Mouse (Mus musculus) midbrain, embryonic 13.5 days (tissue): Measurements from ENCODE around the gene Erfe. TPM values are rescaled to one million over a fixed set of nuclear protein-coding genes. Genes with fewer than 3 reads are reported as not detected.

Source experiments
- ATAC-seq: fragments of 200-750 bp; cut with Nextera tagmentation; 2 replicates; pipeline ENCODE4 v1.8.0; 2017; ENCODE audit warnings: mild to moderate bottlenecking, moderate TSS enrichment, moderate library complexity
- H3K27ac ChIP-seq: fragments of 300-500 bp; sonication (generic); 2 replicates; pipeline ENCODE4 v1.5.1; 2015; ENCODE audit warnings: inconsistent platforms, mild to moderate bottlenecking, moderate library complexity
- H3K27me3 ChIP-seq: fragments of 300-500 bp; sonication (generic); 2 replicates; pipeline ENCODE4 v1.6.1; 2015; ENCODE audit warnings: mild to moderate bottlenecking, inconsistent platforms
- H3K36me3 ChIP-seq: fragments of 300-500 bp; sonication (generic); 2 replicates; pipeline ENCODE4 v1.6.1; 2015; ENCODE audit warnings: mild to moderate bottlenecking, inconsistent platforms
- H3K4me1 ChIP-seq: fragments of 300-500 bp; sonication (generic); replicated peaks from 2 replicates; pipeline ENCODE4 v1.6.1; 2015; ENCODE audit warnings: inconsistent platforms
- H3K4me2 ChIP-seq: fragments of 300-500 bp; sonication (generic); replicated peaks from 2 replicates; pipeline ENCODE4 v1.6.1; 2015; ENCODE audit warnings: moderate library complexity, mild to moderate bottlenecking, inconsistent platforms
- H3K4me3 ChIP-seq: fragments of 300-500 bp; sonication (generic); replicated peaks from 2 replicates; pipeline ENCODE4 v1.5.1; 2015; ENCODE audit warnings: mild to moderate bottlenecking, inconsistent platforms
- H3K9ac ChIP-seq: fragments of 300-500 bp; sonication (generic); replicated peaks from 2 replicates; pipeline ENCODE4 v1.6.1; 2015; ENCODE audit warnings: mild to moderate bottlenecking, inconsistent platforms
- H3K9me3 ChIP-seq: fragments of 300-500 bp; sonication (generic); 2 replicates; pipeline ENCODE4 v1.6.1; 2016; ENCODE audit warnings: mild to moderate bottlenecking, inconsistent platforms
- WGBS: fragments of 180-500 bp; shearing (Covaris S2); methylation state at CpG from one replicate; pipeline ENCODE4 v1.1.7; 2015; 5-methylcytosine and 5-hydroxymethylcytosine counted together
- polyA plus RNA-seq: library from polyadenylated mRNA; unstranded; fragments of >200 nt; fragmentation: Nextera tagmentation; extraction: Ambion mirVana; gene quantifications from 2 replicates; pipeline ENCODE4 v1.2.1, GENCODE M21; 2015

The Erfe gene
- polyA plus RNA-seq, 1 experiment from 2014 or later: 0.55 TPM

GRCm38 (mm10) chr1:91350841-91351240, 15.4 kb upstream of the Erfe start, which contains the start of gene Klhl30:
Gene Klhl30, plus strand, starts transcription at chr1:91351016.
- Histone ChIP-seq H3K4me3 (no peak within 1 kb of the TSS), H3K4me1 (no peaks in the 10 kb centered on the region), H3K9ac (no peak within 1 kb of the TSS), H3K9me3 (no peaks in the 10 kb centered on the region), H3K36me3 (no peaks in the 10 kb centered on the region), H3K4me2 (no peak within 1 kb of the TSS), H3K27me3 (peaks cover 10% of the 10 kb centered on the region), H3K27ac (no peak within 1 kb of the TSS; the same call in 1 of the 2 replicates)
- WGBS: 59% methylated on average over 4 of the region's 4 CpGs
- ATAC-seq: no peak

DNA sequence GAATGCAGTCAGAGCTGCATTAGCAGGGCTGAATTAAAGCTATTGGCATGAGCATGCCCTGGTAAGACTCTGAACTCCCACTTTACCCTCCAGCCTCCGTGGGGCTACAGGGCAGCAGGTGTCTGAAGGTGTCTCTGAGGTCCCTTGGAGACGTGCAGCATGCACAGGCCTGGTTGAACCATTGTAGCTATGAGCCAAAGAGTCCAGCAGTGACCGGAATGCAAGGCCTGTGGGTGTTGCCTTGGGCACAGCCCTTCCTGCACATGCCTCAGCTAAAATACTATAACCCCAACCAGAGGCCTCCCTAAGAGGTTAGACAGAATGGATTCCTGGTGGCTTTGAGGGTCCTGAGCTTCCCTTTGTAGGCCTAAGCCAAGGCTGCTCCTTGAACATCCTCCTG, 15.0 kb upstream of the Erfe start:
- Histone ChIP-seq H3K9ac (no peak overlapping the region), H3K4me1 (no peaks in the 10 kb centered on the region), H3K27me3 (peaks cover 6% of the 10 kb centered on the region), H3K36me3 (no peaks in the 10 kb centered on the region), H3K9me3 (no peaks in the 10 kb centered on the region), H3K4me3 (no peak overlapping the region), H3K27ac (no peak overlapping the region; the same call in 1 of the 2 replicates), H3K4me2 (no peak overlapping the region)
- no peak for ATAC-seq
- 77% methylated on average over 3 of the region's 3 CpGs for WGBS

DNA sequence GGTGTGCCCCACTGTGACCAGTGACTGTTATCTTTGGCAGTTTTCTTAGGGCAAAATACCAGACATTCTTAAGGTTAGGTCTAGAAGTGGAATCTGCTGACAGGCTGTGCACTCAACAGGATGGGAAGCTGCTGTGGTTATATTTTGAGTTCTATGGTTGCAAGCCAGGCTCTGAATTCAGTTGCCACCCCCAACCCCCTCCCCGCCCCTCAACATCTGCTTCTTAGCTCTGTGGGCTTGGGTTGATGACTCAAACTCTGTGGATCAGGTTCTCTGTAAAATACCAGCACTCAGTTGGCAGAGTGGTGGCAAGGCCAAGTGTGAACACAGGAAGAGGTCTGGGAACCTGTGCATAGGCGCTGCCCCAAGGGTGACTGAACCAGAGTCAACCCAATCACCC, 14.0 kb upstream of the Erfe start:
- 91% methylated on average over 2 of the region's 2 CpGs for WGBS

GRCm38 (mm10) chr1:91356105-91356504, 10.1 kb upstream of the Erfe start:
- no peak for ATAC-seq
- no peaks in the 10 kb centered on the region for H3K9me3 ChIP-seq
- H3K4me1 ChIP-seq: no peaks in the 10 kb centered on the region
- no peak overlapping the region for H3K4me2 ChIP-seq
- no peak overlapping the region for H3K27ac ChIP-seq
- WGBS: 88% methylated on average over 11 of the region's 11 CpGs
- H3K36me3 ChIP-seq: no peaks in the 10 kb centered on the region
- H3K9ac ChIP-seq: no peak overlapping the region
- no peaks in the 10 kb centered on the region for H3K27me3 ChIP-seq
- no peak overlapping the region for H3K4me3 ChIP-seq

More for the DNA sequence above, 14.0 kb upstream of the Erfe start:
- H3K4me3 ChIP-seq: no peak overlapping the region
- no peak overlapping the region for H3K27ac ChIP-seq
- no peak for ATAC-seq
- H3K9me3 ChIP-seq: no peaks in the 10 kb centered on the region
- H3K36me3 ChIP-seq: no peaks in the 10 kb centered on the region
- no peak overlapping the region for H3K9ac ChIP-seq
- no peaks in the 10 kb centered on the region for H3K27me3 ChIP-seq
- H3K4me2 ChIP-seq: no peak overlapping the region
- H3K4me1 ChIP-seq: no peaks in the 10 kb centered on the region

- no peak for ATAC-seq
- WGBS: 80% methylated on average over 5 of the region's 5 CpGs
- H3K4me2 ChIP-seq: no peak overlapping the region
- peaks cover 22% of the 10 kb centered on the region for H3K27me3 ChIP-seq
- no peak overlapping the region for H3K4me3 ChIP-seq
- no peak overlapping the region for H3K9ac ChIP-seq
- H3K4me1 ChIP-seq: peaks cover 9% of the 10 kb centered on the region
- H3K36me3 ChIP-seq: no peaks in the 10 kb centered on the region
- 0 out of 2 replicates have a peak, but pooled peaks cover 8% of the 10 kb centered on the region for H3K9me3 ChIP-seq
- no peak overlapping the region for H3K27ac ChIP-seq
Observed at GRCm38 (mm10) chr1:91362113-91362512, 4.1 kb upstream of the Erfe start.

- no peak for ATAC-seq
- H3K27me3 ChIP-seq: peaks cover 33% of the 10 kb centered on the region
- peaks cover 8% of the 10 kb centered on the region for H3K36me3 ChIP-seq
- H3K4me2 ChIP-seq: no peak overlapping the region
- WGBS: 93% methylated on average over 16 of the region's 16 CpGs
- H3K4me3 ChIP-seq: no peak overlapping the region
- 0 out of 2 replicates have a peak, but pooled peaks cover 8% of the 10 kb centered on the region for H3K9me3 ChIP-seq
- H3K9ac ChIP-seq: no peak overlapping the region
- H3K4me1 ChIP-seq: peaks cover 9% of the 10 kb centered on the region
- no peak overlapping the region for H3K27ac ChIP-seq
Observed at GRCm38 (mm10) chr1:91364822-91365644, 1.2 kb upstream of the Erfe start.

DNA sequence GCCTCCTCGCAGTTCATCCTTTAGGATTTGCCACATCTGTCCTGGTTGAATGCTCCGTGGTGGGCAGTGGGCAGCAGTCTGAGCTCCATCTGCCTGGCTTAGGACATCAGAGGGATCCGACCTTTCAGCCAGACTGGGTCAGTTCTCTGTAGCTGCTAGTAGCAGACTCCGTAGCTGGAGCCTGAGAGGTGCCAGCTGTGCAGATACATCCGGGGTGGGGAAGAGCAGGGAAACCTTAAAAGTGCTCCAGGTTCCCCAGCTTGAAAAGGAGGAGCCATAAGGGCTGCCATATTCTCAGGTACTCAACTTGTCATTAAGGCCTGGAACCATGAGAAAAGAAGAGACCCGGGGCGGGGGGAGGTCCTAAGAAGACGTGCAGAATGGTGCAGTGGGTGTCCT, 415 bp upstream of the Erfe start:
- WGBS: 27% methylated on average over 8 of the region's 8 CpGs
- Histone ChIP-seq H3K4me3 (peak overlapping the region; percentile 41), H3K27ac (no peak overlapping the region), H3K9me3 (0 out of 2 replicates have a peak, but pooled peaks cover 8% of the 10 kb centered on the region), H3K36me3 (peaks cover 16% of the 10 kb centered on the region), H3K9ac (peak overlapping the region; percentile 62; the same call in 1 of the 2 replicates), H3K4me2 (peak overlapping the region; percentile 66), H3K27me3 (peaks cover 33% of the 10 kb centered on the region), H3K4me1 (peaks cover 9% of the 10 kb centered on the region)
- peak; percentile 7; the same call in 1 of the 2 replicates for ATAC-seq

DNA sequence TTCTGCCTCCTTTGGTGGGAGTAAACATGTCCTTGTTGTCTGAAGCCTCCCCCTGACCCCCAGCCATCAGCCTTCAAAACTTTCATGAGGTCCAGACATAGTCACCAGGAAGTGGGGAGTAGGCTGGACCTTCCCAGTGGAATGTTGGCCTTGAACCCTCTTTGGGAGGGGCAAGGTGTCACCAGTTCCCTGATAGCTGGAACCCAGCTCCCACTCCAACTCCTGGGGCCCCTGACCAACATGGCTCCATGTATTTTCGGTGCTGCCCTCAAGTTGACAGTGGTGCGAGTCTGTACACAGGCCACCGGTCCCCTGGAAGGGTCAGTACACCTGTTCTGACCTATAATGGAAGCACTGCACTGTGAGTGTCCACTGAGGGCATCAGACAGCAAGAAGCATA, 1.1 kb downstream of the Erfe start:
- WGBS: 93% methylated on average over 3 of the region's 3 CpGs
- H3K9me3 ChIP-seq: 0 out of 2 replicates have a peak, but pooled peaks cover 8% of the 10 kb centered on the region
- no peak for ATAC-seq
- H3K4me1 ChIP-seq: peaks cover 9% of the 10 kb centered on the region
- H3K27ac ChIP-seq: no peak overlapping the region
- H3K36me3 ChIP-seq: peaks cover 31% of the 10 kb centered on the region
- H3K27me3 ChIP-seq: peaks cover 33% of the 10 kb centered on the region
- no peak overlapping the region for H3K4me3 ChIP-seq
- no peak overlapping the region for H3K9ac ChIP-seq
- H3K4me2 ChIP-seq: no peak overlapping the region

DNA sequence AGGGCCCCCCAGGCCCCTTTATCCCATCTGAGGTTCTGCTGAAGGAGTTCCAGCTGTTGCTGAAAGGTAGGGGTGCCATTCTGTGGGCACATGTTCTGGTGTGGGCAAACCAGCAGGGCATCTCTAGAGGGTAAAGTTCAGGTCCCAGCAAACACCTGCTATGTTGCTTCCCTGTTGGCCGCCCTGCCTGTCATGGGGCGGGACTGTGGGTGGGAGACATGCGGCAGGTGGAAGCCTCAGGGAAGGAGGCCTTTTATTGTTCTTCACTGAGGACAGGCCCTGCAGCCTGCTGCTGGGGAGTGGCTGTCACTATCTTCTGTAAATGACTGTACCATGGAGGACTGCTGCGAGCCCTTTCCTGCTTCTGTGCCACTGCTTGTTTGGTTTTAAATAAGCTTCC, 3.2 kb downstream of the Erfe start:
- Histone ChIP-seq H3K36me3 (peaks cover 52% of the 10 kb centered on the region), H3K27ac (no peak overlapping the region), H3K9ac (no peak overlapping the region), H3K4me1 (peaks cover 9% of the 10 kb centered on the region), H3K4me2 (no peak overlapping the region), H3K9me3 (0 out of 2 replicates have a peak, but pooled peaks cover 4% of the 10 kb centered on the region), H3K27me3 (peaks cover 33% of the 10 kb centered on the region), H3K4me3 (no peak overlapping the region)
- no peak for ATAC-seq
- WGBS: 81% methylated on average over 4 of the region's 4 CpGs

GRCm38 (mm10) chr1:91370055-91370454, 3.8 kb downstream of the Erfe start:
- Histone ChIP-seq H3K4me1 (peaks cover 9% of the 10 kb centered on the region), H3K27ac (no peak overlapping the region), H3K4me2 (no peak overlapping the region), H3K4me3 (no peak overlapping the region), H3K9me3 (no peaks in the 10 kb centered on the region), H3K27me3 (peaks cover 31% of the 10 kb centered on the region), H3K9ac (no peak overlapping the region), H3K36me3 (peaks cover 58% of the 10 kb centered on the region)
- no peak for ATAC-seq
- WGBS: 91% methylated on average over 23 of the region's 23 CpGs

DNA sequence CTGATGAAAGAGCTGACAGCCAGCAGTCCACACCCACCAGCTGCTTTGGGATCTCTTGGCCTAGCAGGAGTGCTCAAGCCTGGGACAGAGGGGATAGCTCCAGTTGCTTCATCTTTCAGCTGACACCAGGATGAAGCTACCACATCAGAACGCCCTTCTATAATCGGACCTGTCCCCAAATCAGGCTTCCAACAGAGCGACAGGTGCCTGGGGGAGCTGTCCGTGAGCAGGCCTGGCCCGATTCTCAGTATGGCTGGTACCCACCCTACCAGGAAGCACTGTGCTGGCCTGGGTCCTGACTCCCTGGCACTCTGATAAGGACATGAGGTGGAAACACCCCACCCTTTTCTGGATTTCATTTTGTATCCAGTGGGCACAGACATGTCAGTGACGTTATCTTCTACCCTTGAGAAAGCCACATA, 7.2 kb downstream of the Erfe start:
- no peak for ATAC-seq
- Histone ChIP-seq H3K9ac (no peak overlapping the region), H3K36me3 (peaks cover 92% of the 10 kb centered on the region), H3K27me3 (no peaks in the 10 kb centered on the region), H3K4me2 (no peak overlapping the region), H3K4me3 (no peak overlapping the region), H3K27ac (no peak overlapping the region), H3K4me1 (no peaks in the 10 kb centered on the region), H3K9me3 (no peaks in the 10 kb centered on the region)
- 93% methylated on average over 6 of the region's 6 CpGs for WGBS

GRCm38 (mm10) chr1:91380453-91381090, 14.3 kb downstream of the Erfe start:
- no peak overlapping the region for H3K27ac ChIP-seq
- peaks cover 94% of the 10 kb centered on the region for H3K36me3 ChIP-seq
- no peak overlapping the region for H3K4me2 ChIP-seq
- no peak overlapping the region for H3K4me3 ChIP-seq
- no peaks in the 10 kb centered on the region for H3K27me3 ChIP-seq
- H3K9me3 ChIP-seq: no peaks in the 10 kb centered on the region
- WGBS: 61% methylated on average over 7 of the region's 7 CpGs
- no peaks in the 10 kb centered on the region for H3K4me1 ChIP-seq
- peak; percentile 66 for ATAC-seq
- no peak overlapping the region for H3K9ac ChIP-seq
